Mouse (Mus musculus) liver, postnatal 0 days (tissue): ENCODE measurements at regions not wholly inside any gene's neighbourhood (a gene's known extent, or its start where the extent isn't known, plus 50 kb on each side); places are given as distances from the start of the nearest gene placed in this dataset.

ENCODE experiments used
- CTCF ChIP-seq: sonication (generic); IDR thresholded peaks from 2 replicates; pipeline ENCODE4 v1.5.1; 2016; ENCODE audit warnings: antibody characterized with exemption, low read depth
- EP300 ChIP-seq: IDR thresholded peaks from 2 replicates; pipeline ENCODE4 v1.6.1; 2016; ENCODE audit warnings: antibody characterized with exemption, low read depth, mild to moderate bottlenecking

DNA sequence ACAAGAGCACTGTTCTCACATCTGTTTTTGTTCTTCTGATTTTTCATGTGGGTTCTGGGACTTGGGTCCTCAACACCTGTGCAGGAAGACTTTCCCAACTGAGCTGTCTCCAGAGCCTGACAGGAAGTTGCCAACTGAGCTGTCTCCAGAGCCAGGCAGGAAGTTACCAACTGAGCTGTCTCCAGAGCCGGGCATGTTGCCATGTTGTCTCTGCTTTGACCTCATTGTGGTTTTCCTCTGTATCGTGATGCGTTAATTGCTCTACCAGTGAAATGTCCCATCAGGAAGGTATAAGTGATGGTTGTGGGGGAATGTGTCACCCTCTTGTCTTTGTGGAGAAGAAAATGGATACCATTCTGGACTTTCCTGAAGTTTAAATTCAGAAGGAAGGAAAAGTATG is 54.4 kb upstream of the Olfm4 start:
- TF ChIP-seq CTCF (no peak), EP300 (no peak)
